Mouse (Mus musculus) layer of hippocampus, postnatal 10 days (tissue): ENCODE measurements around the gene Aurkb. TPM values are rescaled to one million over a fixed set of nuclear protein-coding genes. Genes with fewer than 3 reads are reported as not detected.

Experiments used
- DNase-seq, 2 experiments: peaks; one replicate each; pipeline ENCODE4 v3.0.0; 2021; ENCODE audit warnings: low spot score in 2 of 2
- total RNA-seq, 2 experiments: library from RNA; stranded (reverse); gene quantifications; 2 replicates each; pipeline ENCODE4 v1.2.3; 2021

Gene Aurkb
- total RNA-seq, 2 experiments from 2014 or later, result 5.3 to 6.0 TPM

- peak; percentile 87 to 91 for DNase-seq
Measured at GRCm38 (mm10) chr11:69035849-69036248, 9.6 kb upstream of the Aurkb start.

- peak; percentile 86 to 92 for DNase-seq
Measured at GRCm38 (mm10) chr11:69036486-69037230, 8.8 kb upstream of the Aurkb start.

- DNase-seq, result peak; percentile 75 to 88
Measured at GRCm38 (mm10) chr11:69037231-69038061, 8.0 kb upstream of the Aurkb start.

- DNase-seq, result no peak
Measured at GRCm38 (mm10) chr11:69038173-69038572, 7.3 kb upstream of the Aurkb start.

- no peak for DNase-seq
Measured at GRCm38 (mm10) chr11:69046395-69046774, 938 bp downstream of the Aurkb start.

GRCm38 (mm10) chr11:69047592-69047991, 2.1 kb downstream of the Aurkb start:
- DNase-seq, result no peak

GRCm38 (mm10) chr11:69048151-69048550, 2.7 kb downstream of the Aurkb start:
- no peak for DNase-seq

GRCm38 (mm10) chr11:69050748-69051147, 5.3 kb downstream of the Aurkb start:
- DNase-seq, result no peak

GRCm38 (mm10) chr11:69051771-69052170, 6.3 kb downstream of the Aurkb start:
- no peak for DNase-seq

- no peak for DNase-seq
Measured at GRCm38 (mm10) chr11:69052824-69053421, 7.5 kb downstream of the Aurkb start.

GRCm38 (mm10) chr11:69053848-69054247, 8.4 kb downstream of the Aurkb start:
- DNase-seq, result no peak

- no peak for DNase-seq
Measured at GRCm38 (mm10) chr11:69058265-69058664, 12.8 kb downstream of the Aurkb start.

GRCm38 (mm10) chr11:69058729-69059356, 13.4 kb downstream of the Aurkb start:
- DNase-seq, result no peak

- peak; percentile 91 to 93 for DNase-seq
Measured at GRCm38 (mm10) chr11:69059357-69059974, 14.0 kb downstream of the Aurkb start, which contains the start of gene Borcs6. Gene Borcs6, plus strand, starts transcription at chr11:69059717.

- no peak for DNase-seq
Measured at GRCm38 (mm10) chr11:69059975-69060411, 14.5 kb downstream of the Aurkb start.

GRCm38 (mm10) chr11:69060448-69061254, 15.2 kb downstream of the Aurkb start:
- DNase-seq, result peak in 1 of 2 experiments; percentile 39

- DNase-seq, result no peak
Measured at GRCm38 (mm10) chr11:69061255-69061912, 15.9 kb downstream of the Aurkb start.

GRCm38 (mm10) chr11:69062194-69062760, 16.8 kb downstream of the Aurkb start:
- DNase-seq, result peak; percentile 70 to 81

GRCm38 (mm10) chr11:69062761-69063224, 17.3 kb downstream of the Aurkb start:
- peak; percentile 96 to 97 for DNase-seq
